Mouse (Mus musculus) urinary bladder, postnatal 14 days (tissue): ENCODE measurements around the gene 2010315B03Rik.

Experiments used
- DNase-seq: peaks from one replicate; pipeline ENCODE4 v3.0.0; 2021; ENCODE audit warnings: low spot score

Gene 2010315B03Rik

DNA sequence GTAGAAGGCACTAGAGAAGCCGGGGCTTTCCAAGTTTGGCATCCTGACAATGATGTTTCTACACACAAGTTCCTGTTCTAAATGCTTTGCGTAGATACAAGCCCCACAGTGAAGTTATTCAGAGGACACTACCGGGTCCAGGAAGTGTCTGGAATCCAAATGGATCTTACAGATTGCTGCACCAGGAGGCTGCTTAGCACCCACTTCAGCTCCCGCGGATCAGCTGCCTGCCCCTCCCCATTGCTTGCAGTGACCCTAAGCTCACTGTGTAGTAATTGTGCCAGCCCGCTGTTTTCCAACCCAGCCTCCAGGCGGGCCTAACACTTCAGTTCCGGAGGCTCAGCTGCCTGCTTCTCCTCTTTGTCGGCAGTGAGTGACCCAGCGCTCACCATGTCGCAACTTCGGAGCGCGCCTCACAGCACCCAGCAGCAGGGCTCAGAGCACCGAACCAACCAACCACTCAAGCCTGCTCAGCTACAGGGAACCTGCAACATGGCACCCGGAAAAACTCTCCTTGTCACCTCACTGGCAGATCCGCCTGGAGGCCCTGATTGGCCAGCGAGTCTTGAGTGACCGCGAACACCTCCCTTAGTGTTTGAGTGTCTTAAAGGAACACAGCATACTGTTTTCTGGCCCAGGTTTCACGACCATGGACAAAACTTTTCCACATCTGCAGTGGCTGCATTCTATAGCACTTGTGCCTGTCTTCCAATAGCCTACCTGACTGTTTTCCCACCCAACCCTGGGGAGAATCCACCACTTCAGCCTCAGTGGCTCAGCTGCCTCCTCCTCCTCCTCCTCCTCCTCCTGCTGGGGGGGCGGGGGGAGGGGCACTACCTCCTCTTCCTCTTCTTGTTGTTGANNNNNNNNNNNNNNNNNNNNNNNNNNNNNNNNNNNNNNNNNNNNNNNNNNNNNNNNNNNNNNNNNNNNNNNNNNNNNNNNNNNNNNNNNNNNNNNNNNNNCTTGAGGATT, at the start of gene 2010315B03Rik:
TSS of gene 2010315B03Rik (minus strand) at position 526 of the 972 bp plus-strand sequence.
- peak; percentile 87 for DNase-seq

DNA sequence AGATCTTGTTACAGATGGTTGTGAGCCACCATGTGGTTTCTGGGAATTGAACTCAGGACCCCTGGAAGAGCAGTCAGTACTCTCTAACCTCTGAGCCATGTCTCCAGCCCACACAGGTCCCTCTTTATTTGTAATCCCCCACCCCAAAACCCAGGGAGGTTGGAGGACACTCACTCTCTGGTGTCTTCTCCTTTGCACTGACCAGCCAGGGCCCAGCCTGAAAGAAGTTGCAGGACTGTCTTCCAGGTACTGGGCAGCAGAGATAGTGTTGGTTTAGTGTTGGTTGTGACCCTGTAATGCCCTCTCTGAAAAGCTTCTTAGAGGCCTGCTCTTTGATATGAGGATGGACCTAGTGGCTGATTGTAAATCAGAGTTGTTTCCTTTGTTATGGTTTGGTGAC, 994 bp downstream of the 2010315B03Rik start:
- no peak for DNase-seq

DNA sequence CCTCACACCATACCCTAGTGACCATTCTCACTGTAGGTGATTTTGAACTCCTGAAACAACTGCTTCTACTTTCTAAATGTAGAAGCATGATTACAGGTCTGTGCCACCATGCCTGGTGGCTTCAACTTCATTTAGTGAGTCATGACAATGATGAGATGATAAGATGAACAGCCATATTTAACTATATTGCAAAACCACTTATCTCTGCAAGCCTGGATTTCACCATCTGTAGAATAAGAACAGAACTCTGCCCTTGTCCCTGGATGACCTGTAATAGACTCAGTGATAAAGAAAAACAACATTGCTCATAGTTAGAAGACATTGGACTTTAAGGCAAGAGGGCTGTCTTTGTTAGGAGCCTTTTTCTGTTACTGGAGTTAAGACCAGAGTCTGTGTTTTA, 24.2 kb downstream of the 2010315B03Rik start:
- DNase-seq, result no peak

DNA sequence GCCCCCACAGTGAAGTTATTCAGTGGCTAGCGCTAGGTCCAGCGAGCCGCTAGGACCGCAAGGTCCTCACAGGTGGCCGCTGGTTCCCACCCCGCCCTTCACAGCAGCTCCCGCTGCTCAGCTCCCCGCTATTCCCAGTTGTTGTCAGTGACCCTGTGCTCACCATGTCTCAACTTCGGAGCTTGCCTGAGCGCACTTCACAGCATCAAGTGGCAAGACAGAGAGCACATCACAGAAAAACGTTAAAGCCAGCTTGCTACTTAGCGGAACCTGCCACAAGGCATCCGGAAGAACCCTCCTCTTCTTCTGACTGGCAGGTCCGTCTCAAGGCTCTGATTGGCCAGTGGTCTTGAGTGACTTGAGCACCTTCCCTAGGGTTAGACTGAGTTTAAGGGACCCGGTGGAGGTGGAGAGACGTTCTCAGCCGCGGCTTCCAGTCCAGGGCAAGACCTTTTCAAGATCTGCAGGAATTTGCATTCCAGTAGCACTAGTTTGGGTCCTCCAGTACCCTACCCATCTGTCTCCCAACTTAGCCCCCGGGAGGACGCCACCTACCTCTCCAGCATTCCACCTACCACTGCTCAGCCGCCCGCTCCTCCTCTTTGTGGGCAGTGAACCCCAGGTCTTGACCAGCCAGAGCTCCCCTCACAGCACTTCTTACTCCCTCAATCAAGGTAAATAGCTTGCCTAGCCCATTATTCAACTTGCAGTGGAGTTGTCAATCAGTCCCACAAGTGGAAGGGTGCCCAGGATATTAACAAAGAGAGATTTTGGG, 30.4 kb downstream of the 2010315B03Rik start:
- DNase-seq, result peak; percentile 86

DNA sequence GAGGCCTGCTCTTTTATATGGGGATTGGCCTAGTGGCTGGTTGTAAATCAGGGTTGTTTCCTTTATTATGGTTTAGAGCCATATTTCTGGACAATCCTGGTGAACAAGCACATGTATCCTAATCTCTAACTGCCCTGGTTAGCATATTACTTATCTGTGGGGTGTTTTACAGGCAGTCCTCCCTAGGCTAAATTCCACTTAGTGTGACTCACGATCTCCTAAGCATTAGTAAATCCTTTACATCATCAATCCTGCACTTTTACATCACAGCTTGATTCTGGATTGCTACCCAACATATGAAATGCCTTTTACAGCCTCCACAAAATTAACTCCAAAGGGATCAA, 31.1 kb downstream of the 2010315B03Rik start:
- DNase-seq, result no peak

DNA sequence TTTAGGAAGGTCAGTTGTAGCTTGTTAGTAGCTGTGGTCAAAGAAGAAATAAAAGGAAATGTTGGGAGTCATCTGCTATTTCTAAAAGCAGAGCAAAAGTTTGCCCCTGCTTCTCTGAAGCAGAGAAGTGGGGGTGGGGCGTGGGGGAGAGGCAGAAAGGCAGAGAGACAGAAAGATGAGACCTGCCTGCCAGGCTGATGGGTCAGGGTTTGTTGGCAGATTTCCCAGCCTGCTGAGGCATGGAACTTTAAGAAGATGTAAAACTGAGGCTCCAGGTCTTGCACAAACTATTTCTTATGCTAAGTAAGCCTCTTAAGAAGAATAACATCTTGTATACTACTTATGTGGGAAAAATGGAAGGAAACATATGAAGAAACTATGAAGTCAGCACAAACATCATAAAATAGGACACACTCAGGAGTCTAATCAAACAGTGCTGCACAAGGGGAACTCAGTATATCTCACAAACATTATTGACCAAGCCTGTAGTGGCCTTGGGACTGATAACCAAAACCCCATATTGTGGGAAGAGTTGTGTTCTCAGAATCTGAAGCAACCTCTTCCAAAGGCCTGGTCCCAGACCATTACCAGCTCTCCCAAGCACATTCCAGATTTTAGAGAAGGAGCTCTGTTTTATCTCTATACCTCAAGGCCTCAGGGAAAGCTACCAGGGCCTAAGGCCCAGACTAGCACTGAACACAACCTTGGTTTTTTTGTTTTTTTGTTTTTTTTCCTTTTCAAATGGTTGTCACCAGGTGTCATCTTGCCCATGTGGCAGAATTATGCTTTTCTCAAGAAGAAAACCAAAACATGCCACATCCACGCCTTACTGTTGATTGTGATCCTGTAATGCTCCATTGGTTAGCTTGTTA, 31.7 kb downstream of the 2010315B03Rik start:
- DNase-seq, result no peak

DNA sequence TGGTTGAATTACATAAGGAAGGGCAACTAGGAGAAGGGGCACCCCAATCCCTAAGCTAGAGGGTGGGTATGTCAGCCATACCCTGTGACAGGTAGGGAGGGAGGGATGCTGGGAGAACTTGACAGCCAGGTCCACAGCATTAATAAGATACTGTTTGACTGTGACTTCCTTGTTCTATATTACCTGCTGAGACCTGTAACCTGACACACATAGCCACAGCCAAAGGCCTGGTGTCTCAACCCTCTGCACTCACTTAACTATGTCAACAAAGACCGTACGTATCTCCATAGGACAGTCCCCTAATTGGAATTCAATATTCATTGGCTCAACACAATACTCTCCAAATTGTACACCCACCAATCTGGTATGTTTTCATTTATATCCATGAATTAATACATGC, 33.2 kb downstream of the 2010315B03Rik start:
- peak; percentile 18 for DNase-seq

DNA sequence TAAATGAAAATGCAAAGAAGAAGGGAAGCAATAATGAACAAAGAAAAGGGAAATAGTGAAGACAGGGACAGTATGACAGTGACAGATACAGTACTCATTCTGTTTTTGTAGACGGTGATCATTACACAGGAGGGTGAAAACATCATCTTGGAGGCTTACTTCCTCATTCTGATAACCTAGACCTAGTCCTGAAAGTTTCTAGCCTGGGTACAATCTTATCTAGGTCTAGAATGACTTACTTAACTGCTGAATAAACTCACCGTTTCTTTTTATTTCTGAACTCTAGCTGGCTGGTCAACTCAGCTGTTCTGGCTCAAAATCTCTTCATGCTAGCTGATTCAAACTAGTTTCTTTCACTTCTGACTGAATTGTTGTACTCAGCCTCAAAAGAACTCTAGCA, 37.4 kb downstream of the 2010315B03Rik start:
- no peak for DNase-seq

DNA sequence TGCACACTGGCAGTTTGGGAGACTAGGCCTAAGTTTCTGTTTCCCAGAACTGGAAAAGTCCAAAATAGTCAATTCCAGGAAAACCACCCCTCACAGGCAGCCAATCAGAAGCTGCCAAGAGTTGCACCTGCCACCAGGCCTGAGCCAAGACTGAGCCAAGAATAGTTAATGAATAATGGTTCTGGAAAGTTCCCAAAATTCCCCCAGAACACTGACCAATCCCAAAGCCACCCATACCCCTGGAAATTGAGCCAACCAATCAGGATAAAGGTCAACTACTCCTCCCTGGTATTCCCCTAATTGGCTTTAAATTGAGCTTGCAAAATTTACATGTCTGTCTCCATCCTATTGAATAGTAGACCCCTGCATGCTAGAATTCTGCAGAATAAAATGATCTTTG, 39.3 kb downstream of the 2010315B03Rik start:
- no peak for DNase-seq

DNA sequence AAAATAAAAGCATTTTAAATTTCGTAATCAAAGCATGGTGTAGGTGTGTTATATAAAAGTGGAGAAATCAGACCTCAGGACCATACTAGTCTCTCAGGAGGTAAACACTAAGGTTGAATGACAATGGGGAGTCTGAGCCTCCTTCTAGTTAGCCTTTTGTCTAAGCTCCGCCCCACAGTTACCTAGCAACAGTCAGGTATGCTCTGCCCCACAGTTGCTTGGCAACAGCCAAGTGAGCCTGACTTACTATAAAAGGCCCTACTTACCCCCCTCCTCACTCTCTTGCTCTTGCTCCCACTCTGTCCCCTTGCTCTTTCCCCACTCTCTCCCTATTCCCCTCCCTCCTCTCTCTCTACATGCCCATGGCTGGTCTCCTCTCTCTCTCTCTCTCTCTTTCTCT, 44.6 kb downstream of the 2010315B03Rik start:
- no peak for DNase-seq

DNA sequence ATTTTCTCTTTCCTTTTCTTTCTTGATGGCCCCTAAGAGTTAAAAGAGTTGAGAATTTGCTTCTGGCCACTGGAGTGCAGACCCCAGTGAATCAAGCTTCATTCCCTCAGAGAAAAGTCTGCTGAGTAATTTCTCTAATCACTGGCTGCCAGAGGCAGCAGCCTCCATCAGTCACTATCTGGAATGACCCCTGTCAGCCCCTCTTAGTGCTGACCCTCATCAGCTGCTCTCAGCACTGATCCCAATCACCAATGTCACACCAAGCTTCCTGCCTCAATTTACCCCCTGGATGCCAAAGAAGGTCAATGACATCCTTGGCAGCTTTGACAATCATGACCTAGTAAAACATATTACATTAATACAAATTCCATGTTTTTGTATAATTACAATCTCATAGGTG, 45.0 kb downstream of the 2010315B03Rik start:
- DNase-seq, result no peak

DNA sequence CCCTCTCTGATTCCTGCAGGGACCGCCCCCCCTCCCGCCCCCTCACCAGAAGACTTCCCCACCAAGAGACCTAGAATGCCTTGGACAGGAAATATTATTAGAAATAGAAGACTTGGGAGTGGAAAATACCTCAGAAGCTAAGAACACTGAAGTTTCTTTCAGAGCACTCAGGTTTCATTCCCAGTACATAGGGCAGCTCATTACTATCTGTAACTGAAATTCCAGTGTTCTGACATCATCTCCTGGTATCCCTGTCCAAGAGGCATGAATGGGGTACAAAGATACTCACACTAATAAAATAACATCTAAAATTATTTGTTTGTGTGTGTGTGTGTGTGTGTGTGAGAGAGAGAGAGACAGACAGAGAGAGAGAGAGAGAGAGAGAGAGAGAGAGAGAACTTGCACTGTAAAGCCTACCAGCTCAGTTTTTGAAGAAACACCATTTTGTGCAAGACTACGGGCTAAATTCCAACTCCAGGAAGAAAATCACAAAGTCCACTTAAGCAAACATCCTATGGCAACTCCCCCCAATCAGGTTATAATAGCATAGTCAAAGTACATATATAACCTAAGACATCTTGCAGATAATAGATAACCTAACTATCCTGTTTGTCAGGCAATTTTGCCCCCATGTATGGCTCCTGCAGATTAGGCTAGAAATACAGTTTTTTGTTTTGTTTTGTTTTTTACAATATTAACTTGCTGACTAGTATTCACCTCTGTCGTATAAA, 49.3 kb downstream of the 2010315B03Rik start:
- DNase-seq, result no peak

DNA sequence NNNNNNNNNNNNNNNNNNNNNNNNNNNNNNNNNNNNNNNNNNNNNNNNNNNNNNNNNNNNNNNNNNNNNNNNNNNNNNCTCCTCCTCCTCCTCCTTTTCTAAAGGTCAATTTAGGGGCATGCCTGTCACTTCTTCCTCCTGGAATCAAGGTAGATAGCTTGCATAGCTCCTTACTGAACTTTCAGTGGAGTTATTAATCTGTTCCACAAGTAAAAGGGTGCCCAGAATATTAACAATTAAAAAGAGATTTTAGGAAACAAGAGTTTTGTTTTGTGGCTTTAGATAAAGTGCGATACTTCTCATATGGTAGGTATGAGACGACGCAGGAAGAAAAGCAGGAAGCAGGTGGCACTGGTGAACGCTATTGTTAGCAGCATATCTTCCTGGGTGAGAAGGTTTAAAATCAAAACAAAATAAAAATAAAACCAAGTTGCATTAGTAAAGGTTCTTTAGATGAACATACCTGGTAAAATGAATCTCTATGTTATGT, 54.4 kb downstream of the 2010315B03Rik start:
- DNase-seq, result no peak

DNA sequence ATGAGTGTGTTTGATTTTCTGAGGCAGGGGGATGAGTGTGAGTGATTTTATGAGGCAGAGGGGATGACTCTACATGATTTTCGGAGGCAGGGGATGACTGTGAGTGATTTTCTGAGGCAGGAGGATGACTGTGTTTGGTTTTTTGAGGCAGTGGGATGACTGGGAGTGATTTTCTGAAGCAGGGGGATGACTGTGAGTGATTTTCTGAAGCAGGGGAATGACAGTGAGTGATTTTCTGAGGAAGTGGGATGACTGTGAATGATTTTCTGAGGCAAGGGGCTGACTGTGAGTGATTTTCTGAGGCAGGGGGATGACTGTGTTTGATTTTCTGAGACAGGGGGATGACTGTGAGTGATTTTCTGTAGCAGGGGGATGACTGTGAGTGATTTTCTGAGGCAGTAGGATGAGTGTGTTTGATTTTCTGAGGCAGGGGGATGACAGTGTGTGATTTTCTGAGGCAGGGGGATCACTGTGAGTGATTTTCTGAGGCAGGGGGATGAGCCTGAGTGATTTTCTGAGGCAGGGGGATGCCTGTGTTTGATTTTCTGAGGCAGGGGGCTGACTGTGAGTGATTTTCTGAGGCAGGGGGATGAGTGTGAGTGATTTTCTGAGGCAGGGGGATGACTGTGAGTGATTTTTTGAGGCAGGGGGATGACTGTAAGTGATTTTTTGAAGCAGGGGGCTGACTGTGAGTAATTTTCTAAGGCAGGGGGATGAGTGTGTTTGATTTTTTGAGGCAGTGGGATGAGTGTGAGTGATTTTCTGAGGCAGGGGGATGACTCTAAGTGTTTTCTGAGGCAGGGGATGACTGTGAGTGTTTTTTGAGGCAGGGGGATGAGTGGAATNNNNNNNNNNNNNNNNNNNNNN, 55.1 kb downstream of the 2010315B03Rik start:
- DNase-seq, result peak; percentile 27

DNA sequence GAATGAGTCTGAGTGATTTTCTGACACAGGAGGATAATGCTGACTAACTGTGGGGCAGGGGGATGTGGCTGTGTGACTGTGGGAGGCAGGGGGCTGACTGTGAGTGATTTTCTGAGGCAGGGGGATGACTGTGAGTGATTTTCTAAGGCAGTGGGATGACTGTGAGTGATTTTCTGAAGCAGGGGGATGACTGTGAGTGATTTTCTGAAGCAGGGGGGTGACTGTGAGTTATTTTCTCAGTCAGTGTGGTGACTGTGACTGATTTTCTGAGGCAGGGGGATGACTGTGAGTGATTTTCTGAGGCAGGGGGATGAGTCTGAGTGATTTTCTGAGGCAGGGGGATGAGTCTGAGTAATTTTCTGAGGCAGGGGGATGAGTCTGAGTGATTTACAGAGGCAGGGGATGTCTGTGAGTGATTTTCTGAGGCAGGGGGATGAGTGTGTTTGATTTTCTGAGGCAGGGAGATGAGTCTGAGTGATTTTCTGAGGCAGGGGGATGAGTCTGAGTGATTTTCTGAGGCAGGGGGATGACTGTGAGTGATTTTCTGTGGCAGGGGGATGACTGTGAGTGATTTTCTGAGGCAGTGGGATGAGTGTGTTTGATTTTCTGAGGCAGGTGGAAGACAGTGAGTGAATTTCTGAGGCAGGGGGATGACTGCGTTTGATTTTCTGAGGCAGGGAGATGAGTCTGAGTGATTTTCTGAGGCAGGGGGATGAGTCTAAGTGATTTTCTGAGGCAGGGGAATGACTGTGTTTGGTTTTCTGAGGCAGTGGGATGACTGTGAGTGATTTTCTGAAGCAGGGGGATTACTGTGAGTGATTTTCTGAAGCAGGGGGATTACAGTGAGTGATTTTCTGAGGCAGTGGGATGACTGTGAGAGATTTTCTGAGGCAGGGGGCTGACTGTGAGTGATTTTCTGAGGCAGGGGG, 56.0 kb downstream of the 2010315B03Rik start:
- DNase-seq, result peak; percentile 23

DNA sequence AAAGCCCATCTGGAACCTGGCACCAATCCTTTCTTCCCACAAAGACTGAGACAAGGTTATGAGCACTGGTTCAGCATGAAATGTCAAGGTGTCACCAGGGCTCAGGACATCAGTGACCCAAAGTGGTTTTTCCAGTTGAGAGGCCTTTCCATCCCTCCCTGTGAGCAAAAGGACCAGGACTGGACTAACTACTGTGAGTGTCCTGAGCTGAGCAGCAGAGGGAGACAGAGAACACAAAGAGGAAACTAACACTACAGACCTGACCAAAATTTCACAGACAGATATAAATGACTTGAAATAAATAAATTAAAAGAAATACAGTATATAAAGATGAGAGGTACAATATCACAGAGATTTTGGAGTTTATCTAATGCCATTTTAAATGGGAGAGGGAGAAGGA, 61.1 kb downstream of the 2010315B03Rik start:
- DNase-seq, result peak; percentile 14
